Comparison of ENCODE assay signal across 8 mouse cellular contexts in the genomic region with DNA sequence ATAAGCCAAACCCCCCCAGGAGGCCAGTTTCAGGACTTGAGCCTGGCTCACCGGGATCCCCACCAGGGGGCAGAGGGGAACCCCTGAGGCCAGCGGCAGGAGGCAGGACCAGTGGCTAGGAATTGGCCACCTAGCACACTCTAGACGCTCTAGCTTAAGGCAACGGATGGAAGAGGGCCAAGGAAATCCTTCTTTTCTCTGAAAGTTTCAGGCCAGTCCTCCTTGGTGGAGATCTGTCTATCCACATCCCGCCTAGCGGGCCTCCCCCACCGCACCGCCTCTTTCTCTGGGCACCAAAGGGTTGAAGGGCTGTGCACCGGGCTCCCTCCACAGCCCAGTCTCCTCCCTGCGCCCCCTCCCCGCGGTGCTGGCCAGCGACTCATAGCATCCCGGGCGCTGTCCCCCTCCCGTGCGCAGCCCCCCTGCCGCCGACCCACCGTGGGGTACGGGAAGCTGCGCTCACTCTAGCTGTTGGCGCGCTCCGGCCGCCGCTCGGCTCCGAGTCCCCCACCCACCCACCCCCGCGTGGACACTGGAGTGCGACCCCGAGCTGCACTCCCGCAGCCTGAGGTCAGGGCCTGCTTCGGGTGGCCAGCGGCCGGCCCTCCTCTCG. TPM values are rescaled to one million over a fixed set of nuclear protein-coding genes. Genes with fewer than 3 reads are reported as not detected.
DNase-seq lines count a peak whose midpoint lies in the region; ATAC-seq lines count a peak whose summit lies in the region.

No protein-coding gene starts in this region.

- intact Hi-C loops in left cerebral cortex, postnatal 25 days (cut with DNase I): loop anchor here (2.0 kb wide), 1 partner anchor 122 kb away; no protein-coding TSS in a partner anchor

- peak overlapping the region; percentile 72 for H3K4me3 ChIP-seq in intestine, embryonic 15.5 days (replicated peaks)

- peaks cover 4% of the 10 kb centered on the region; the same call in 1 of the 2 replicates for H3K4me1 ChIP-seq in intestine, embryonic 15.5 days (replicated peaks)

- peak; percentile 78 for ATAC-seq in granulocyte monocyte progenitor cell, adult 5-6 weeks (replicated peaks; ENCODE audit: poor library complexity, severe bottlenecking)
- ATAC-seq in intestine, embryonic 15.5 days: peak; percentile 65
- ATAC-seq in megakaryocyte progenitor cell, adult 5-6 weeks (replicated peaks; ENCODE audit: poor library complexity): peak; percentile 71

- DNase-seq in adrenal gland, postnatal 25 days: peak; percentile 73
- peak; percentile 44 for DNase-seq in embryo, embryonic 11.5 days (ENCODE audit: low read depth, low spot score)
- DNase-seq in left cerebral cortex, postnatal 25 days (ENCODE audit: low spot score in 2 of 2): peak; percentile 60 to 77
- peak; percentile 55 for DNase-seq in right cerebral cortex, postnatal 25 days
- no peak for DNase-seq in c-Kit-positive CD71-positive TER-119-positive erythroid progenitor cells, embryonic 14.5 days (ENCODE audit: low spot score)

- H3K36me3 ChIP-seq in intestine, embryonic 15.5 days: no peaks in the 10 kb centered on the region

- H3K9ac ChIP-seq in intestine, embryonic 15.5 days: peak overlapping the region; percentile 69

- H3K4me2 ChIP-seq in intestine, embryonic 15.5 days (replicated peaks): peak overlapping the region; percentile 89

- WGBS in intestine, embryonic 15.5 days: 1% methylated on average over 38 of the region's 38 CpGs

- H3K27ac ChIP-seq in intestine, embryonic 15.5 days: peak overlapping the region; percentile 82

- H3K9me3 ChIP-seq in intestine, embryonic 15.5 days: no peaks in the 10 kb centered on the region

- H3K27me3 ChIP-seq in intestine, embryonic 15.5 days (replicated peaks): no peaks in the 10 kb centered on the region

RNA-seq across cellular contexts. Expression of a gene that starts 0.4 kb away (rescaled TPM):
- total RNA-seq in adrenal gland, postnatal 25 days (2021): 22.2 and 25.9 TPM in 2 replicates
- total RNA-seq in granulocyte monocyte progenitor cell, adult 5-6 weeks (2014; fragmentation: Nextera tagmentation): 0.75 and 4.6 TPM in 2 replicates
- total RNA-seq in granulocyte monocyte progenitor cell, adult 5-6 weeks (2017): 3.0 and 3.1 TPM in 2 replicates
- polyA plus RNA-seq in intestine, embryonic 15.5 days (2015; fragmentation: Nextera tagmentation; extraction: Ambion mirVana): 5.3 and 6.9 TPM in 2 replicates
- total RNA-seq in left cerebral cortex, postnatal 25 days (2021): 100 to 1,000 TPM; 130 to 132 TPM
- total RNA-seq in megakaryocyte progenitor cell, adult 5-6 weeks (2015): 1.5 and 2.1 TPM in 2 replicates
- 1.4 and 1.5 TPM in 2 replicates for total RNA-seq in megakaryocyte progenitor cell, adult 5-6 weeks (2017)
